Mouse (Mus musculus) E14TG2a.4 (cell line): ENCODE measurements at regions not wholly inside any gene's neighbourhood (a gene's known extent, or its start where the extent isn't known, plus 50 kb on each side); places are given as distances from the start of the nearest gene placed in this dataset.

Experiments
- CTCF ChIP-seq: conservative IDR thresholded peaks from 2 replicates; pipeline ENCODE4 v1.5.1; 2014; ENCODE audit warnings: low read length
- NANOG ChIP-seq: IDR thresholded peaks from 2 replicates; pipeline ENCODE4 v1.6.1; 2014; ENCODE audit warnings: borderline replicate concordance, low read length, mixed read lengths
- POU5F1 ChIP-seq: IDR thresholded peaks from 2 replicates; pipeline ENCODE4 v1.6.1; 2014; ENCODE audit warnings: low read length, borderline replicate concordance

DNA sequence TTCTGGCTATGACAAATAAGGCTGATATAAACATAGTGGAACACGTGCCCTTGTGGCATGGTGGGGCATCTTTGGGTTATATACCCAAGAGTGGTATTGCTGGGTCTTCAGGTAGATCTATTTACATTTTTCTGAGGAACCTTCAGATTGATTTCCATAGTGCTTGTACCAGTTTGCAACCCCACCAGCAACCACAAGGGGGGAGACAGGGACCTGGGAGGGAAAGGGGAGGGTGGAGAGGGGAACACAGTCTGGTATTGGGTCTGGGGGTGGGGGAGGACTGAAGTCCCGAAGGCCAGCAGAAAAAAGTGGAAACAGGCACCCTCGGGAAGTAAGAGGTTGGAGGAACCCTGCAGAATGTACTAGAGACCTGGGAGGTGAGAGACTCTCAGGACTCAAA lies 105.8 kb upstream of the Plcb4 start:
- TF ChIP-seq CTCF (peak; percentile 38), NANOG (no peak), POU5F1 (no peak)
